Mouse (Mus musculus) midbrain, embryonic 15.5 days (tissue): ENCODE results near the gene Cacna1e. TPM values are rescaled to one million over a fixed set of nuclear protein-coding genes. Genes with fewer than 3 reads are reported as not detected.
A peak's percentile ranks its signal among the peaks of the same experiment; 100 is the strongest.

Experiments
- ATAC-seq: fragments of 200-750 bp; cut with Nextera tagmentation; replicated peaks from 2 replicates; pipeline ENCODE4 v1.8.0; 2017; ENCODE audit warnings: moderate TSS enrichment
- H3K27ac ChIP-seq: fragments of 300-500 bp; sonication (generic); 2 replicates; pipeline ENCODE4 v1.5.1; 2015; ENCODE audit warnings: mild to moderate bottlenecking, inconsistent platforms
- H3K27me3 ChIP-seq: fragments of 300-500 bp; sonication (generic); replicated peaks from 2 replicates; pipeline ENCODE4 v1.6.1; 2015; ENCODE audit warnings: inconsistent platforms
- H3K36me3 ChIP-seq: fragments of 300-500 bp; sonication (generic); replicated peaks from 2 replicates; pipeline ENCODE4 v1.6.1; 2015; ENCODE audit warnings: inconsistent platforms
- H3K4me1 ChIP-seq: fragments of 300-500 bp; sonication (generic); 2 replicates; pipeline ENCODE4 v1.6.1; 2015; ENCODE audit warnings: inconsistent platforms
- H3K4me2 ChIP-seq: fragments of 300-500 bp; sonication (generic); 2 replicates; pipeline ENCODE4 v1.6.1; 2015; ENCODE audit warnings: inconsistent platforms, mild to moderate bottlenecking, moderate library complexity
- H3K4me3 ChIP-seq: fragments of 300-500 bp; sonication (generic); 2 replicates; pipeline ENCODE4 v1.5.1; 2015; ENCODE audit warnings: mild to moderate bottlenecking, inconsistent platforms
- H3K9ac ChIP-seq: fragments of 300-500 bp; sonication (generic); 2 replicates; pipeline ENCODE4 v1.6.1; 2015; ENCODE audit warnings: mild to moderate bottlenecking, inconsistent platforms
- H3K9me3 ChIP-seq: fragments of 300-500 bp; sonication (generic); 2 replicates; pipeline ENCODE4 v1.6.1; 2016; ENCODE audit warnings: inconsistent platforms
- WGBS: fragments of 180-500 bp; shearing (Covaris S2); methylation state at CpG from one replicate; pipeline ENCODE4 v1.1.7; 2015; ENCODE audit warnings: mixed read lengths; 5-methylcytosine and 5-hydroxymethylcytosine counted together
- polyA plus RNA-seq: library from polyadenylated mRNA; unstranded; fragments of >200 nt; fragmentation: Nextera tagmentation; extraction: Ambion mirVana; gene quantifications from 2 replicates; pipeline ENCODE4 v1.2.1, GENCODE M21; 2015

The Cacna1e gene
- polyA plus RNA-seq, 1 experiment from 2014 or later = 19.3 TPM

DNA sequence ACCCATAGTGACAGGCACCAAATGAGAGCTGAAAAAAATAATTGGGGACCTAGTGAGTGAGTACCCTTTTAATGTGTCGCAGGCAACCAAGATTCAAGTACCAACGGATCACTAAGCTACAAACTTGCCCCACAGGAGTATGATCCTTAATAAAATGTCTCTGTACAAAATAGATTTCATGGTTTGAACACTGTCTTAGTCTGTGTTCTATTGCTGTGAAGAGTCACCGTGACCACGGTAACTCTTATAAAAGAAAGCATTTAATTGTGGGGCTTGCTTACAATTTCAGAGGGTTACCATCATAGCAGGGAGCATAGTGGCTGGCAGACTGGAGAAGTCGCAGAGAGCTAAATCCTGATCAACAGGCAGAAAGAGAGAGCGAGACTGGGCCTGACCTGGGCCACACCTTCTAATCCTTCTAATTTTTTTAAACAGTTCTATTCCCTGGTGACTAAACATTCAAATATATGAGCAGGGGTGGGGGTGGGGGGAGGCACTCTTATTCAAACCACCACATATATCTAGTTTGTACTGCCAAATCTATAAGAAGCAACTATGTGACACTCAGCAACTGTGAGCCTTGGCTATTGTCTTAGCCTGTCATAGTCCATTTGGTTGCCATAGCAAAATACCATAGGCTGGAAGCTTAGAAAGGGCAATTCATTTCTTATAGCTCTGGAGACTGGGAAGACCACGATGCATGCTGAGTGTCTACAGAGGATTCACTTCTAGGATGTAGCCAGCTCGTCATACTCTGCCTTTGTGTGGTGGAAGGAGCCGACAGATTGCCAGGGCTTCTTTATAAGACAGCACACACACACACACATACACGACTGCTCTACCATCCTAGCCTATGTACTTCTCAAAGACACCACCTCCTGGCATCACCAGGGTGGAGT is 52.8 kb downstream of the Cacna1e start:
- 30% methylated on average over 10 of the region's 10 CpGs for WGBS
- peak; percentile 56; the same call in 1 of the 2 replicates for ATAC-seq
- Histone ChIP-seq H3K4me3 (no peak overlapping the region), H3K4me2 (no peak overlapping the region), H3K27ac (no peak overlapping the region), H3K9me3 (no peaks in the 10 kb centered on the region), H3K9ac (no peak overlapping the region), H3K4me1 (peaks cover 6% of the 10 kb centered on the region; the same call in 1 of the 2 replicates), H3K36me3 (no peaks in the 10 kb centered on the region), H3K27me3 (no peaks in the 10 kb centered on the region)

- no peaks in the 10 kb centered on the region for H3K27me3 ChIP-seq
- H3K4me3 ChIP-seq = no peak overlapping the region
- WGBS = 90% methylated on average over 6 of the region's 6 CpGs
- no peak overlapping the region for H3K27ac ChIP-seq
- ATAC-seq = no peak
- peaks cover 6% of the 10 kb centered on the region; the same call in 1 of the 2 replicates for H3K4me1 ChIP-seq
- H3K9me3 ChIP-seq = no peaks in the 10 kb centered on the region
- H3K36me3 ChIP-seq = no peaks in the 10 kb centered on the region
- no peak overlapping the region for H3K4me2 ChIP-seq
- no peak overlapping the region for H3K9ac ChIP-seq
Observed at GRCm38 (mm10) chr1:154830051-154830450, 54.2 kb downstream of the Cacna1e start.

DNA sequence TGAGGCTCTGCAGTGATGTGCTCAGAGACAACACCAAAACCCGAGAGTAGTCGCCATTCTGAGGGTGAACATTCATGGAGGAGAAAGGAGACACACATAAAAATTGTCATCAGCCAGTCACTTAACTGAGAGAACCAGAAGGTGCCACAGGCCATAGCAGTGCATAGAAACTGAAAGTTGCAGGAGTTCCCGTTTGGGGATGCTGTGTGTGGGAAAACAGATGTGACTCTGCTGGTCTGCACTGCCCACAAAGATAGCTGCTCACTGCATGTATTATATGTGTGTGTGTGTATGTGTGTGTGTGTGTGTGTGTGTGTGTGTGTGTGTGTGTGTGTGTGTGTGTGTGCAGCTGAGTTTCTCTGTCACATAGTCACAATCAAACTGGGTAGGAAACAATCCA is 61.2 kb downstream of the Cacna1e start:
- Histone ChIP-seq H3K27ac (no peak overlapping the region), H3K36me3 (no peaks in the 10 kb centered on the region), H3K4me3 (no peak overlapping the region), H3K4me1 (no peaks in the 10 kb centered on the region), H3K27me3 (no peaks in the 10 kb centered on the region), H3K9ac (no peak overlapping the region), H3K4me2 (no peak overlapping the region), H3K9me3 (no peaks in the 10 kb centered on the region)
- 73% methylated on average over 3 of the region's 3 CpGs for WGBS
- no peak for ATAC-seq

GRCm38 (mm10) chr1:154820422-154820821 is 63.9 kb downstream of the Cacna1e start:
- Histone ChIP-seq H3K27me3 (no peaks in the 10 kb centered on the region), H3K4me1 (peaks cover 6% of the 10 kb centered on the region; the same call in 1 of the 2 replicates), H3K27ac (no peak overlapping the region), H3K4me3 (no peak overlapping the region), H3K9me3 (no peaks in the 10 kb centered on the region), H3K4me2 (no peak overlapping the region), H3K9ac (no peak overlapping the region), H3K36me3 (no peaks in the 10 kb centered on the region)
- 94% methylated on average over 7 of the region's 7 CpGs for WGBS
- ATAC-seq = no peak

DNA sequence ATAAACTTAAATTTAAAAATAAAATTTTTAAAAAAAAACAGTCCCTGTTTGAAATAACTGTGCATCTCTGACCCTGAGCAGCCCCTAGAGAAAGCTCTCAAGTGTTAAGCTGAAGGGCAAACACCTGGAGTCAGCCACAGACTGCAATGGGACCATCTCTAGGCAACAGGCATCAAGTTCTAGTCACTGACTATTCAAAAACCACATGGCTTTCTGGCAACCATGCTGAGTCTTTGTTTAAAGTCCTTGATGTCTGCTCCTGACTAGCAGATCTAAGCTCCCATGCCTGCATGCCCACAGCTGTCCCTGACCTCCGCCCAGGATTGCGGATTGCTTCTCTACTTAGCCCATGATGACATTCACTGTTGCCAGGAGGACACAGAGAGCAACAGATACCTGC is 64.3 kb downstream of the Cacna1e start:
- 61% methylated on average over 2 of the region's 2 CpGs for WGBS
- Histone ChIP-seq H3K9me3 (no peaks in the 10 kb centered on the region), H3K9ac (no peak overlapping the region), H3K27me3 (no peaks in the 10 kb centered on the region), H3K4me3 (no peak overlapping the region), H3K4me2 (no peak overlapping the region), H3K4me1 (peaks cover 6% of the 10 kb centered on the region; the same call in 1 of the 2 replicates), H3K36me3 (no peaks in the 10 kb centered on the region), H3K27ac (no peak overlapping the region)
- no peak for ATAC-seq

DNA sequence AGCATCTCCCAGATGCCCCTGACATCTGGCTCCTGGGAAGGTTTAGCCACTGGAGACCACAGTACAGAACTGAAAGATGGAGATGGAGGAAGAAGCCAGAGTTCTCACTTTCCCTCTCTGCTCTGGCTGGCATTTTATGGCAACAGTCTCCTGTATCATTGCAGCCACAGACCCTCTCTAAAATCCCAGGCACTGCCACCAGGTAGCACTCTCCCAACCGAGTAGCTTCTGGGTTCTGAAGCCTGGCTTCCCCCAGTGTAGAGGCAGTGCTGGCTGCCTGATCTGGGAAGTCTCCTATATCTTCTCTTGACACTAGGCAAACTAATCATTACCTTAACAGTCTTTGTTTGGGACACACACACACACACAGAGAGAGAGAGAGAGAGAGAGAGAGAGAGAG is 65.6 kb downstream of the Cacna1e start:
- Histone ChIP-seq H3K27me3 (no peaks in the 10 kb centered on the region), H3K36me3 (no peaks in the 10 kb centered on the region), H3K9me3 (no peaks in the 10 kb centered on the region), H3K4me2 (no peak overlapping the region), H3K27ac (no peak overlapping the region), H3K4me3 (no peak overlapping the region), H3K9ac (no peak overlapping the region), H3K4me1 (peaks cover 6% of the 10 kb centered on the region; the same call in 1 of the 2 replicates)
- WGBS = 53% methylated on average over 1 of the region's 1 CpGs
- ATAC-seq = no peak

- peak; percentile 56; the same call in 1 of the 2 replicates for ATAC-seq
- H3K4me1 ChIP-seq = peaks cover 6% of the 10 kb centered on the region; the same call in 1 of the 2 replicates
- 62% methylated on average over 6 of the region's 6 CpGs for WGBS
- no peaks in the 10 kb centered on the region for H3K27me3 ChIP-seq
- no peaks in the 10 kb centered on the region for H3K36me3 ChIP-seq
- 0 out of 2 replicates have a peak overlapping the region, but pooled peaks have one; percentile 50 for H3K27ac ChIP-seq
- no peak overlapping the region for H3K9ac ChIP-seq
- no peaks in the 10 kb centered on the region for H3K9me3 ChIP-seq
- no peak overlapping the region for H3K4me2 ChIP-seq
- H3K4me3 ChIP-seq = no peak overlapping the region
Observed at GRCm38 (mm10) chr1:154816836-154817235, 67.5 kb downstream of the Cacna1e start.

DNA sequence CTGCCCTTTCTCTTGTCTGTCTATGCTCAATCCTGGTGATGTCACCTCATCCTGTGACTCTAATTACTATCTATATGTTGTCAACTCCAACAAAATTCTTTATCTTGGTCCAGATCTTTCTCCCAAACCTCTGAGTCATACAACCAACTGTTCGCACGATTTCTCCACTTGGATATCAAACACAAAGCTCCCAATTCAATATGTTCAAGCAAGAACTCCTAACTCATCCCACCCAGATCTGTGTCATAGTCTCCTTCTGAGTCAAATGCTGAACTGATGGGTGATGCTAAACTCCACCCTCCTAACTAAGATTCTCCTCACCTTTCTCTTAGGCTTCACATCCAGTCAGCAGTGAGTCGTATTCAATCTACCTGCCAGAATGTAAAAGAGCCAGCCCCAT is 68.0 kb downstream of the Cacna1e start:
- Histone ChIP-seq H3K9ac (no peak overlapping the region), H3K4me2 (no peak overlapping the region), H3K27ac (no peak overlapping the region), H3K27me3 (no peaks in the 10 kb centered on the region), H3K9me3 (no peaks in the 10 kb centered on the region), H3K4me3 (no peak overlapping the region), H3K4me1 (peaks cover 6% of the 10 kb centered on the region; the same call in 1 of the 2 replicates), H3K36me3 (no peaks in the 10 kb centered on the region)
- no peak for ATAC-seq
- 89% methylated on average over 3 of the region's 3 CpGs for WGBS

DNA sequence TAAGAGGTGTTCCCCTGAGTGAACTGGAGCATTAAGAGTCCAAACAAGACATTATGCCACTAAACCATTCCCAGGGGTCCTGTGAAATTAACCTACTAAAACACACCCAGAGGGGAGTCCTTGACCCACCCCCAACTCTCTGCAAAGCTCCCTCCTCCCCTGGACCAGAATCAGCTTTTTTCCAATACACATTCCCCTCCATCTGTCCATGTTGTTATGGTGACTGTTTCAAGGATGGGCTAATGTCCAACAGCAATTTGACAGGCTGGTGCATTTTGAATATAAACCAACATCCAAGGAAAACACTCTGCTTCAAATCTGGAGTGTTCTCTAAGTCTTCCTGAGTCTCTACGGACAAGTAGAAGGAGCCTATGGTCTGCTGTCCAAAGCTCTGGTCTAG is 78.6 kb downstream of the Cacna1e start:
- no peak overlapping the region for H3K4me3 ChIP-seq
- H3K36me3 ChIP-seq = no peaks in the 10 kb centered on the region
- H3K4me1 ChIP-seq = no peaks in the 10 kb centered on the region
- ATAC-seq = no peak
- H3K9me3 ChIP-seq = no peaks in the 10 kb centered on the region
- H3K27me3 ChIP-seq = no peaks in the 10 kb centered on the region
- H3K4me2 ChIP-seq = no peak overlapping the region
- 91% methylated on average over 1 of the region's 1 CpGs for WGBS
- H3K27ac ChIP-seq = no peak overlapping the region
- no peak overlapping the region for H3K9ac ChIP-seq

DNA sequence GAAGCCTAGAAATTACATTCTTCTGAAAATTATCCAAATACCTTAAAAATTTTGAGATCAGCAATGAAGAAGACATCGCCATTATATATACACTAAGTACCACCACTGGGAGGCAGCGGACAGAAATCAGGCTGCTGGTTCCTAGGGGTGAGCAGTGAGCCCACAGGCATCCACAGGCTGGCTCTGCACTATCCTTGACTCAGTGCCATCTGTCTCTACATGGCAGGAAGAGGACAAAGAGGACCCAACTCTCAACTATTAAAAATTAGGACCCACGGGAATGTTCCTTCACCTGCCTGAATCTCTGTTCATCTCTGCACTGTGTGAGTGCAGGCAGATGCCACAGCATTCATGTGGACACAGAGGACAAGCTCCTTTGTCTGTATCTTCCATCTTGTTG is 79.3 kb downstream of the Cacna1e start:
- H3K9me3 ChIP-seq = no peaks in the 10 kb centered on the region
- 97% methylated on average over 3 of the region's 3 CpGs for WGBS
- no peaks in the 10 kb centered on the region for H3K27me3 ChIP-seq
- no peaks in the 10 kb centered on the region for H3K36me3 ChIP-seq
- ATAC-seq = no peak
- no peak overlapping the region for H3K27ac ChIP-seq
- no peak overlapping the region for H3K4me3 ChIP-seq
- no peak overlapping the region for H3K9ac ChIP-seq
- no peaks in the 10 kb centered on the region for H3K4me1 ChIP-seq
- H3K4me2 ChIP-seq = no peak overlapping the region

- H3K4me1 ChIP-seq = no peaks in the 10 kb centered on the region
- H3K27me3 ChIP-seq = no peaks in the 10 kb centered on the region
- H3K9ac ChIP-seq = no peak overlapping the region
- ATAC-seq = no peak
- H3K4me3 ChIP-seq = no peak overlapping the region
- no peaks in the 10 kb centered on the region for H3K9me3 ChIP-seq
- H3K36me3 ChIP-seq = no peaks in the 10 kb centered on the region
- no peak overlapping the region for H3K27ac ChIP-seq
- H3K4me2 ChIP-seq = no peak overlapping the region
- 71% methylated on average over 5 of the region's 5 CpGs for WGBS
Observed at GRCm38 (mm10) chr1:154802301-154802904, 81.9 kb downstream of the Cacna1e start.

GRCm38 (mm10) chr1:154799257-154799656 is 85.0 kb downstream of the Cacna1e start:
- Histone ChIP-seq H3K4me1 (no peaks in the 10 kb centered on the region), H3K27ac (no peak overlapping the region), H3K4me3 (no peak overlapping the region), H3K4me2 (no peak overlapping the region), H3K27me3 (no peaks in the 10 kb centered on the region), H3K36me3 (no peaks in the 10 kb centered on the region), H3K9ac (no peak overlapping the region), H3K9me3 (no peaks in the 10 kb centered on the region)
- WGBS = 85% methylated on average over 31 of the region's 31 CpGs
- no peak for ATAC-seq
